ENCODE assay signal across 8 mouse cellular contexts in the genomic region with DNA sequence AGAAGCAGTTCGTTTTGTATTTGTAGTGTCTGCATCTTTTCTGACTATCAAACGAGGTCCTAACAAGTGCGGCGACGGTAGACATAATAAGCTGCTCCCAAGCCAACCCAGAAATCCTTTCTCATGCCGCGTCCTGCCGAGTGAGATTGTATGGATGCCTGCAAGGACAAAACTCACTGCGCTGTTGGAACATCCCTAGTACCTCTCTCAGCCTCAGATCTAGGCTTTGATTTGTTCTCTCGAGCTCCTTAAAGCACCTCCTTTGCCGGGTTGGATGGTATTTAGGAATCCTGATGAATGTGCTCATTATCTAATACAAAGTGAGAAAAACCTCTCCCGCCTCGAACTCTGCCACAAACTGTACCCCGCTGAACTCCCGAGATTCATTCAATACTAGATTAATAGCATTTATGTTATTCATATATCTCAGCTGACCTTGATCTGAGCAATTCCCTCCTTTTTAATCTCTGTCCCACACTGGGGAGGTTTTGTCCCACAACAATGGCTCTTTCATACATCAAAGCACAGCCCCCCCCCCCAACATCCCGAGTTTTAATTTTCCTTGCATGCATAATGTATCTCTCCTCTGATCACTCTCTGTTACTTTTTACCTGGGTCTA.
DNase-seq lines count a peak whose midpoint lies in the region; ATAC-seq lines count a peak whose summit lies in the region.
"Had no signal": no experiment of that assay in that cellular context is flagged by ENCODE, and none has a peak within 500 bp of the region (broad histone marks: within the 10 kb centered on the region; RNA-seq: fewer than 3 reads in every experiment).

No protein-coding gene starts in this region.

- peak overlapping the region; percentile 42; the same call in 1 of the 2 replicates for H3K27ac ChIP-seq in midbrain, embryonic 10.5 days (replicated peaks)
- H3K27ac ChIP-seq: liver, embryonic 14.5 days had no signal

- DNase-seq in cerebellum, adult 11 months = peak; percentile 48
- peak; percentile 75 for DNase-seq in cerebellum, adult 9-11 months
- DNase-seq in frontal cortex, postnatal 36 days (ENCODE audit: low spot score in 2 of 2) = peak; percentile 60 to 83
- DNase-seq in midbrain, embryonic 10.5 days (ENCODE audit: low spot score) = peak; percentile 24
- DNase-seq in liver = no peak
- DNase-seq in adrenal gland, postnatal 36 days = no peak

- 51% methylated on average over 16 of the region's 16 CpGs for WGBS in midbrain, embryonic 10.5 days

- no peak for ATAC-seq in monocyte, adult 5-6 weeks (replicated peaks; ENCODE audit: insufficient number of reproducible peaks, low FRiP score, low TSS enrichment, poor library complexity, severe bottlenecking)

- no peaks in the 10 kb centered on the region for H3K36me3 ChIP-seq in midbrain, embryonic 10.5 days

- H3K27me3 ChIP-seq in midbrain, embryonic 10.5 days (ENCODE audit: low read depth, poor library complexity, severe bottlenecking) = peaks cover 11% of the 10 kb centered on the region; the same call in 1 of the 2 replicates

- H3K4me1 ChIP-seq in midbrain, embryonic 10.5 days = peaks cover 13% of the 10 kb centered on the region

- peak overlapping the region; percentile 35; the same call in 1 of the 2 replicates for H3K4me3 ChIP-seq in midbrain, embryonic 10.5 days

- no peaks in the 10 kb centered on the region for H3K9me3 ChIP-seq in midbrain, embryonic 10.5 days (replicated peaks)

Comparison
In these comparisons a context has a peak if more than half of its experiments do, and no peak if none do; other contexts are left out.
1. DNase-seq: peak in cerebellum, adult 11 months (single experiment), cerebellum, adult 9-11 months (single experiment), frontal cortex, postnatal 36 days (2 of 2) and midbrain, embryonic 10.5 days (single experiment); none in liver (single experiment) and adrenal gland, postnatal 36 days (0 of 2).